Mouse (Mus musculus) midbrain, embryonic 14.5 days (tissue): ENCODE data around the gene Gm45337. TPM values are rescaled to one million over a fixed set of nuclear protein-coding genes. Genes with fewer than 3 reads are reported as not detected.
"Not testable (repeated sequence)": the region's sequence is repeated elsewhere in the genome, so short reads cannot be mapped to it uniquely, and the experiment has no call there.

Experiments used
- ATAC-seq: fragments of 200-750 bp; cut with Nextera tagmentation; 2 replicates; pipeline ENCODE4 v1.8.0; 2017; ENCODE audit warnings: moderate number of reproducible peaks, moderate library complexity; ENCODE audit not compliant: low FRiP score, low TSS enrichment
- DNase-seq: peaks from one replicate; pipeline ENCODE4 v3.0.0-alpha.2; 2015
- H3K27ac ChIP-seq: fragments of 300-500 bp; sonication (generic); replicated peaks from 2 replicates; pipeline ENCODE4 v1.5.1; 2014; ENCODE audit warnings: mild to moderate bottlenecking, low read depth, low read length, moderate library complexity
- H3K27me3 ChIP-seq: fragments of 300-500 bp; sonication (generic); 2 replicates; pipeline ENCODE4 v1.6.1; 2014; ENCODE audit warnings: low read length, control low read depth, mixed read lengths; ENCODE audit not compliant: control insufficient read depth, insufficient read depth
- H3K36me3 ChIP-seq: fragments of 300-500 bp; sonication (generic); 2 replicates; pipeline ENCODE4 v1.6.1; 2014; ENCODE audit warnings: low read length, control low read depth; ENCODE audit not compliant: control insufficient read depth, insufficient read depth
- H3K4me1 ChIP-seq: fragments of 300-500 bp; sonication (generic); 2 replicates; pipeline ENCODE4 v1.6.1; 2014; ENCODE audit warnings: mild to moderate bottlenecking, antibody characterized with exemption, low read length, control low read depth; ENCODE audit not compliant: control insufficient read depth, insufficient read depth
- H3K4me2 ChIP-seq: fragments of 300-500 bp; sonication (generic); 2 replicates; pipeline ENCODE4 v1.6.1; 2014; ENCODE audit warnings: mild to moderate bottlenecking, low read length, moderate library complexity
- H3K4me3 ChIP-seq: fragments of 300-500 bp; sonication (generic); replicated peaks from 2 replicates; pipeline ENCODE4 v1.5.1; 2014; ENCODE audit warnings: low read depth, low read length
- H3K9ac ChIP-seq: fragments of 300-500 bp; sonication (generic); replicated peaks from 2 replicates; pipeline ENCODE4 v1.6.1; 2014; ENCODE audit warnings: mild to moderate bottlenecking, low read length, moderate library complexity
- H3K9me3 ChIP-seq: fragments of 300-500 bp; sonication (generic); 2 replicates; pipeline ENCODE4 v1.6.1; 2016; ENCODE audit warnings: low read length, control low read depth, mixed read lengths; ENCODE audit not compliant: control insufficient read depth
- WGBS: fragments of 180-500 bp; shearing (Covaris S2); extraction: QIAGEN DNeasy Blood & Tissue Kit; methylation state at CpG from one replicate; pipeline ENCODE4 v1.1.7; 2014; 5-methylcytosine and 5-hydroxymethylcytosine counted together
- polyA plus RNA-seq: library from polyadenylated mRNA; unstranded; fragments of >200 nt; fragmentation: Nextera tagmentation; extraction: Ambion mirVana; gene quantifications from 2 replicates; pipeline ENCODE4 v1.2.1, GENCODE M21; 2014

The Gm45337 gene
- polyA plus RNA-seq, 1 experiment from 2014 or later, result not detected

GRCm38 (mm10) chr7:142157013-142157412, 12.6 kb upstream of the Gm45337 start, which contains the start of gene Gm29735:
Gene Gm29735 (minus strand): TSS chr7:142157113.
- not testable (repeated sequence) for H3K9me3 ChIP-seq, DNase-seq, H3K36me3 ChIP-seq, H3K4me3 ChIP-seq, H3K27me3 ChIP-seq, H3K9ac ChIP-seq, H3K4me1 ChIP-seq, ATAC-seq, H3K27ac ChIP-seq, H3K4me2 ChIP-seq
- WGBS, result 65% methylated on average over 2 of the region's 2 CpGs

GRCm38 (mm10) chr7:142155308-142155707, 10.9 kb upstream of the Gm45337 start:
- Histone ChIP-seq H3K27ac (no peak overlapping the region), H3K27me3 (no peaks in the 10 kb centered on the region), H3K4me2 (no peak overlapping the region), H3K9me3 (no peaks in the 10 kb centered on the region), H3K4me3 (no peak overlapping the region), H3K9ac (no peak overlapping the region), H3K36me3 (no peaks in the 10 kb centered on the region), H3K4me1 (no peaks in the 10 kb centered on the region)
- ATAC-seq (no peak), DNase-seq (no peak)
- 63% methylated on average over 1 of the region's 1 CpGs for WGBS

- H3K27me3 ChIP-seq, result no peaks in the 10 kb centered on the region
- no peaks in the 10 kb centered on the region for H3K36me3 ChIP-seq
- H3K4me2 ChIP-seq, result no peak overlapping the region
- no peak overlapping the region for H3K27ac ChIP-seq
- no peaks in the 10 kb centered on the region for H3K9me3 ChIP-seq
- no peak overlapping the region for H3K4me3 ChIP-seq
- ATAC-seq, result no peak
- H3K4me1 ChIP-seq, result no peaks in the 10 kb centered on the region
- WGBS, result 85% methylated on average over 4 of the region's 4 CpGs
- no peak overlapping the region for H3K9ac ChIP-seq
- no peak for DNase-seq
Measured at GRCm38 (mm10) chr7:142152191-142152590, 7.8 kb upstream of the Gm45337 start.

- H3K9me3 ChIP-seq, result no peaks in the 10 kb centered on the region
- H3K36me3 ChIP-seq, result no peaks in the 10 kb centered on the region
- no peak overlapping the region for H3K9ac ChIP-seq
- no peaks in the 10 kb centered on the region for H3K27me3 ChIP-seq
- no peak for ATAC-seq
- H3K4me3 ChIP-seq, result no peak overlapping the region
- DNase-seq, result no peak
- no peak overlapping the region for H3K27ac ChIP-seq
- H3K4me1 ChIP-seq, result no peaks in the 10 kb centered on the region
- no peak overlapping the region for H3K4me2 ChIP-seq
Measured at GRCm38 (mm10) chr7:142148633-142149032, 4.2 kb upstream of the Gm45337 start.

GRCm38 (mm10) chr7:142146033-142146432, 1.6 kb upstream of the Gm45337 start:
- ATAC-seq, result no peak
- H3K9me3 ChIP-seq, result no peaks in the 10 kb centered on the region
- H3K4me2 ChIP-seq, result no peak overlapping the region
- no peak overlapping the region for H3K27ac ChIP-seq
- H3K36me3 ChIP-seq, result no peaks in the 10 kb centered on the region
- no peaks in the 10 kb centered on the region for H3K4me1 ChIP-seq
- 0% methylated on average over 1 of the region's 1 CpGs for WGBS
- no peak overlapping the region for H3K4me3 ChIP-seq
- H3K27me3 ChIP-seq, result no peaks in the 10 kb centered on the region
- no peak overlapping the region for H3K9ac ChIP-seq
- peak; percentile 83 for DNase-seq

- H3K27ac ChIP-seq, result no peak overlapping the region
- H3K36me3 ChIP-seq, result no peaks in the 10 kb centered on the region
- H3K4me2 ChIP-seq, result no peak overlapping the region
- WGBS, result 56% methylated on average over 4 of the region's 4 CpGs
- H3K9me3 ChIP-seq, result no peaks in the 10 kb centered on the region
- H3K4me3 ChIP-seq, result no peak overlapping the region
- no peak for ATAC-seq
- no peak for DNase-seq
- no peak overlapping the region for H3K9ac ChIP-seq
- H3K4me1 ChIP-seq, result no peaks in the 10 kb centered on the region
- H3K27me3 ChIP-seq, result no peaks in the 10 kb centered on the region
Measured at GRCm38 (mm10) chr7:142145413-142145940, 1.1 kb upstream of the Gm45337 start.

GRCm38 (mm10) chr7:142143506-142144010, 849 bp downstream of the Gm45337 start:
- H3K36me3 ChIP-seq, DNase-seq, ATAC-seq, H3K27ac ChIP-seq, H3K9me3 ChIP-seq, H3K4me1 ChIP-seq, H3K9ac ChIP-seq, H3K4me2 ChIP-seq, H3K4me3 ChIP-seq, H3K27me3 ChIP-seq: not testable (repeated sequence)
- 73% methylated on average over 1 of the region's 1 CpGs for WGBS

GRCm38 (mm10) chr7:142140696-142141095, 3.7 kb downstream of the Gm45337 start:
- no peaks in the 10 kb centered on the region for H3K27me3 ChIP-seq
- no peak overlapping the region for H3K4me2 ChIP-seq
- WGBS, result 59% methylated on average over 1 of the region's 1 CpGs
- no peak for DNase-seq
- H3K4me1 ChIP-seq, result no peaks in the 10 kb centered on the region
- no peaks in the 10 kb centered on the region for H3K9me3 ChIP-seq
- no peaks in the 10 kb centered on the region for H3K36me3 ChIP-seq
- ATAC-seq, result no peak
- no peak overlapping the region for H3K9ac ChIP-seq
- no peak overlapping the region for H3K4me3 ChIP-seq
- no peak overlapping the region for H3K27ac ChIP-seq

- not testable (repeated sequence) for H3K36me3 ChIP-seq, ATAC-seq, H3K9me3 ChIP-seq, H3K4me1 ChIP-seq, H3K4me2 ChIP-seq, H3K27me3 ChIP-seq, H3K27ac ChIP-seq, H3K9ac ChIP-seq, DNase-seq, H3K4me3 ChIP-seq
- WGBS, result 53% methylated on average over 2 of the region's 2 CpGs
Measured at GRCm38 (mm10) chr7:142135934-142136333, 8.5 kb downstream of the Gm45337 start, which contains the start of gene Gm39115. Gene Gm39115 (minus strand): TSS chr7:142136034.
